Mouse (Mus musculus) left cerebral cortex, adult 11 months (tissue): ENCODE measurements around the gene Herpud1.
A peak's percentile ranks its signal among the peaks of the same experiment; 100 is the strongest.

Experiments used
- DNase-seq: peaks from one replicate; pipeline ENCODE4 v3.0.0; 2022; ENCODE audit warnings: low spot score

The Herpud1 gene

GRCm38 (mm10) chr8:94408443-94409080 lies 22.3 kb downstream of the Herpud1 start:
- DNase-seq, result no peak

- DNase-seq, result no peak
Observed at GRCm38 (mm10) chr8:94409523-94409922, 23.3 kb downstream of the Herpud1 start.

- no peak for DNase-seq
Observed at GRCm38 (mm10) chr8:94412518-94412917, 26.3 kb downstream of the Herpud1 start.

- no peak for DNase-seq
Observed at GRCm38 (mm10) chr8:94413509-94413908, 27.3 kb downstream of the Herpud1 start.

- no peak for DNase-seq
Observed at GRCm38 (mm10) chr8:94415218-94415617, 29.0 kb downstream of the Herpud1 start.

DNA sequence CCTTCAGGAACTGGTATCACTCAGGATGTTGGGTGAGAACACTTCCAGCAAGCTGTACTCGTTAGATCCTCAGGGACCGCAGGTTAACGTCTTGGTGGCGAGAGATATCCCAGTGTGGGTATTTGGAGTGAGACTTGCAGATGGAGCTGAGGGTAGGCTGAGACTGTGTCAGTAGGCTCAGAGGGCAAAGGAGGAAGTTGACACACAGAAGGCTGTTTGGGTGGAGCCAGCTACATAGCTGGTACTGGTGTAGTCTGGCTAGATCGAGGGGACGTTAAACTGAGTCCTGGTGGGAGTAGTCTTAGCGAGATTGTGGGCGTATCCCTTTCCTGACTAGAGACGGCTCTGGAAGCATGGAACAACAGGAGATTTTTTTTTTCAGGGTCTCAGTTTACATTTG lies 31.8 kb downstream of the Herpud1 start:
- DNase-seq, result no peak

- DNase-seq, result no peak
Observed at GRCm38 (mm10) chr8:94422270-94422669, 36.0 kb downstream of the Herpud1 start.

DNA sequence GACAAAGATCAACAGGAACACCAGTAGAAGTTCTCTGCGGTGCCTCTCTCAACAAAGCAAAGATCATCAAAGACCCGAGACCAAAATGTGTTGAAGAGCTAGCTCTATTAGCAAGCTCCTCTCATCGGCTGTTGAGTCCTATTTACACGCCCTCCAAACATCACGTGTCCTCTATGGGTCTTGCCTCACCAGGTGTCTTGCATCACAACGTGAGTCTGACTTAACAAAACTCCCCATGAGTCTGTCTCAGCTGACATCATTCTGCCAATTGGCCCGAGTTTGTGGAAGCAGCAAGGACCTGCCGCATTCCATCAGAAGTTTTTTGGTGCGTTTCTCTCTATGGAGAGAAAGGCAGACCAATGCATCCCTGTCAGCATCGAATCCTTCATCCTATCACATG lies 41.7 kb downstream of the Herpud1 start:
- DNase-seq, result no peak

GRCm38 (mm10) chr8:94428420-94428819 lies 42.2 kb downstream of the Herpud1 start:
- no peak for DNase-seq

- DNase-seq, result no peak
Observed at GRCm38 (mm10) chr8:94429376-94429775, 43.1 kb downstream of the Herpud1 start.

- no peak for DNase-seq
Observed at GRCm38 (mm10) chr8:94432212-94432611, 46.0 kb downstream of the Herpud1 start.

- peak; percentile 7 for DNase-seq
Observed at GRCm38 (mm10) chr8:94433981-94434466, 47.8 kb downstream of the Herpud1 start, which contains the start of gene Nlrc5. Gene Nlrc5, plus strand, starts transcription at chr8:94434356.

GRCm38 (mm10) chr8:94434958-94435357 lies 48.7 kb downstream of the Herpud1 start:
- DNase-seq, result no peak

GRCm38 (mm10) chr8:94435397-94436111 lies 49.3 kb downstream of the Herpud1 start:
- no peak for DNase-seq

DNA sequence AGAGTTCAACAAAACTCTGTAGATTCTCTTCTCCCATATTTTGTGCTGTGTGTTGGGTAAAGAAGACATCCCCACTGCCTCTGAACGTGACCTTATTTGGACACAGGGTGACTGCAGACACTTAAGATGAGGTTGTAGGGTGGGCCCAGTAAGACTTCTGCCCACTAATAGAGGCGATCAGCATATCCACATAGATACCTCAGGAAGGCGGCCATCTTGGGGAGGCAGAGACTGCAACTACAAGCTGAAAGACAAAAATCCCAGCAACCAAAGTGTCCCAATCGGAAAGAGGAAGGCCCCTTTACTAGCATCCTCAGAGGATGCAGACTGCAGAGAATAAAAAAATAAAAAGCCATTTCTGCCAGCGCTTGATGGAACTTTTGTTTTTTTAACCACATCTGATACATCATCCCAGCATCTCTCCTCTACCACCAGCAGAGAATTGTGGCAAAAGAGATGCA lies 49.9 kb downstream of the Herpud1 start:
- no peak for DNase-seq

GRCm38 (mm10) chr8:94436900-94437299 lies 50.7 kb downstream of the Herpud1 start:
- no peak for DNase-seq

DNA sequence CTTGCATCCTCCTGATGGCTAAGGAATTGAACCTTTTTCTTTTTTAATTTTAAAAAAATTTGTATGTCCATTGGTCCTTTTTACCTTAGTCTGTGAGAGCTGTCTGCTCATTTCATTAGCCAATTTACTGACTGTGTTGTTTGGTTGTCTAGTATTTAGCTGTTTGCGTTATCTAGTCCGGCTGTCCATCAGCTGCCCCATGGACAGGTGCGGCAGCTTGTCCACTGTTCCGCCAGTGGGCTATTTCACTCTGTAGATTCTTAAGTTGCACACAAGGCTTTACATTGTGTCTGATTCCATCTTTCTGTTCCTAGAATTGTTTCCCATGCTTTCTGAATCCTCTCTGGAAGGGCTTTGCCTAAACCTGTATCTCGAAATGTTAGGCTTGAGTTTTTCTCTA lies 52.4 kb downstream of the Herpud1 start:
- no peak for DNase-seq

DNA sequence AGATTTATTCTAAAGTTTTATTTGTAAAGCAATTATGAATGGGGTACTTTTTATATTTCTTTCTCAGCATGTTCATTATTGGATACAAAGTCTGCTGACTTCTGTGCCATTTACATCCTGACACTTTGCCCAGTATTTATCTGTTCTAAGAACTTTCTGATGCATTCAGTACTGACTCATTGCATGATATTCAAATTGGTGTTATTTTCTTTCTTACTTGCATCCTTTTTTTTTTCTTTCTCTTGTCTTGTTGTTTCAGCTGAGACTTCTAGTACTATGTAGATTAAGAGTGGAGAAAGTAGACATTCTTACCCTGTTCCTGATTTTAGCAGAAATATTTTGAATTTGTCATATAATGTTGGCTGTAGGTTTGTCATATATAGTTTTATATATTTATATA lies 53.5 kb downstream of the Herpud1 start:
- no peak for DNase-seq

DNA sequence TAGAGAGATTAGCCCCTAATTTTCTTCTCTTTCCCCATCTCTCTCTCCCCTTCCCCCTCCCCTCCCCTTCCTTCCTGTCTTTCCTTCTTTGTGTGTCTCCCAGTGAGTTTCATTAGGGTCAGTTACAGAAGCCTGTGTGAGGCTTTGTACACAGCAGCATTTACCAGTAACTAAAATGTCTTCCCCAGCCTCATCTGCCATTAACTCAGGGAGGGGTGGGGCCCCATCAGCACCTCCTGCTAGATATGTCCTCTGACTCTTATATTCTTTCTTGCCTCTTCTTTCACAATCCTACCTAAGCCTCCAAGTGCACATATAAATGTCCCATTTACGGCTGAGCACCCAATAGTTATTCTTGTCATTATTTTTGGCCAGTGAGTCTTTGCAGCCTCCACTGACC lies 54.2 kb downstream of the Herpud1 start:
- no peak for DNase-seq

GRCm38 (mm10) chr8:94441686-94442085 lies 55.4 kb downstream of the Herpud1 start:
- DNase-seq, result no peak

- no peak for DNase-seq
Observed at GRCm38 (mm10) chr8:94443153-94443552, 56.9 kb downstream of the Herpud1 start.

DNA sequence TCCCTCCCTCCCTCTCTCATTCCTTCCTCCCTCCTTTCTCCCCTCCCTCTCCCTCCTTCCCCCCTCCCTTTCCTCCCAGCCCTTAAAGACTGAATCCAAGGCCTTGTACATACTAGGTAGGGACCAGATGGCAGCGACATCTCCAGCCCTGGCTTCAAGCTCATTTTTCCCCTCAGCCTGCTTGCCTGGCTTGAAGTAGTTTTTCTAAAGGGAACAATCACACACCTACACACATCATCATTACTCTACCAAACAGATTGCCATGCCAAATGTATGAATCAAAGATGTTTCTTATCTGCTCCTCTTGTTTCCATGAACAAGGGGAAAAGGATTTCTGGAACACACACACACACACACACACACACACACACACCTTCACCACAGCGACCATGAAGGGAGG lies 58.2 kb downstream of the Herpud1 start:
- DNase-seq, result no peak
